Mouse (Mus musculus): ENCODE measurements around the gene Tcf7. TPM values are rescaled to one million over a fixed set of nuclear protein-coding genes. Genes with fewer than 3 reads are reported as not detected.

Tcf7 gene
- polyA plus RNA-seq, 1 experiment from 2014 or later: 4.7 TPM

DNA sequence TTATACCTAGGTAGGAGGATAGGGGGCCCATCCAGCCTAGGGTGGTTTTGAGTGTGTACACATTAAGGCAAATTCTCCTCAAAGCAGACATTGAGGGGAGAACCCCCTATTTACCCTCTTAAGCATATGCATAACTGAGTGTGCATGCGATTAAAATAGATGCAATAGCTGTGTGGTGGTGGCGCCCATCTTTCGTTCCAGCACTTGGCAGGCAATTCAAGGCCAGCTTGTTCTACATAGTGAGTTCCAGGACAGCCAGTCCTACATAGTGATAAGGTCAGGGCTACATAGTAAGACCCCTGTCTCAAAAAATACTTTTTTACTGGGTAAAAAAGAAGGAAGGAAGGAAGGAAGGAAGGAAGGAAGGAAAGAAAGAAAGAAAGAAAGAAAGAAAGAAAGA lies 19.9 kb upstream of the Tcf7 start:
- H3K4me2 ChIP-seq: no peak overlapping the region
- ATAC-seq (ENCODE audit: low FRiP score): no peak
- no peak overlapping the region for H3K27ac ChIP-seq
- H3K27me3 ChIP-seq: no peaks in the 10 kb centered on the region
- 95% methylated on average over 3 of the region's 3 CpGs for WGBS
- H3K9ac ChIP-seq: no peak overlapping the region
- no peaks in the 10 kb centered on the region for H3K36me3 ChIP-seq
- no peaks in the 10 kb centered on the region for H3K4me1 ChIP-seq (replicated peaks)
- no peaks in the 10 kb centered on the region for H3K9me3 ChIP-seq
- no peak overlapping the region for H3K4me3 ChIP-seq

GRCm38 (mm10) chr11:52299687-52300086 lies 16.9 kb upstream of the Tcf7 start:
- no peak overlapping the region for H3K27ac ChIP-seq
- no peak overlapping the region for H3K4me2 ChIP-seq
- H3K4me1 ChIP-seq (replicated peaks): no peaks in the 10 kb centered on the region
- ATAC-seq (ENCODE audit: low FRiP score): no peak
- H3K4me3 ChIP-seq: no peak overlapping the region
- no peaks in the 10 kb centered on the region for H3K36me3 ChIP-seq
- 0 out of 2 replicates have a peak overlapping the region, but pooled peaks have one; percentile 4 for H3K9ac ChIP-seq
- WGBS: 69% methylated on average over 7 of the region's 7 CpGs
- no peaks in the 10 kb centered on the region for H3K27me3 ChIP-seq
- no peaks in the 10 kb centered on the region for H3K9me3 ChIP-seq

DNA sequence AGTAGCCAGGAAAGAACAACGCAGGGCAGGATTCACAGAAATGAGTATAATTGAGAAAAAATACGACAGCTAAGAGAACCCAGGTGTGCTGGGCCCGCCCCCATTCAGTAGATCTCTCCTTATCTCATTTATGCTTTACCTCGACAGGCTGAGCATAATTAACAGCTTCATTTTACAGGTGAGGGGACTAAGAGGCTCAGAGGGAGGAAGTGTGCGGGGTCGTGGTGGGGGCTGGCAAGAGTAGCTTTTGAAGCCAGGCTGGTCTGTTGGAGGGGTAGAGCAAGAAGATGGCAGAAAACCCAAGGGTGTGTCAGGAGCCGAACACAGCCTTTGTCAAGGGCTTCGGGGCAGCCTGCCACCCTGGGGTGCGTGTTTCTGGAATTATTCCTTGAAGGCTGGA lies 16.1 kb upstream of the Tcf7 start:
- Histone ChIP-seq H3K9ac (no peak overlapping the region), H3K4me3 (no peak overlapping the region), H3K9me3 (no peaks in the 10 kb centered on the region), H3K27me3 (no peaks in the 10 kb centered on the region), H3K36me3 (no peaks in the 10 kb centered on the region), H3K4me1 (replicated peaks) (no peaks in the 10 kb centered on the region), H3K27ac (no peak overlapping the region), H3K4me2 (no peak overlapping the region)
- no peak for ATAC-seq (ENCODE audit: low FRiP score)
- WGBS: 82% methylated on average over 9 of the region's 9 CpGs

DNA sequence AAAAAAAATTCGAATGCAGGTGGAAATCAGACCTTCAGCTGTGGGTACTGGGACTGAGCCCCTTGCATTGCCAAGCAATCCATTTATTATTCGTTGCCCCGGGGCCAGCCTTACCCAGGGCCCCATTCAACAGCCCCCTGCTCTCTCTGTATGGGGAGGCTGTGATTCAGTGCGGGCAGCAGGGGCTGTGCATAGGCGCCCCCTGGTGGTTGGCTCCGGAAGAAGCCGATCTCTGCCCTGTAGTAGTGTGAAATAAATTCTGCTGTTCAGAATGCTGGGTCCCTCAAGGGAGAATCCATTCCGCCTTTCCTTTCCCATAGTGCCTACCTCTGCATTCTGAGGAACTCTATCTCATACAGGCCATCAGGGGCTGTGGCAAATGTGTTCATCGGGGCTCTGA lies 14.5 kb upstream of the Tcf7 start:
- no peak overlapping the region for H3K4me3 ChIP-seq

GRCm38 (mm10) chr11:52294103-52294502 lies 11.3 kb upstream of the Tcf7 start:
- H3K27ac ChIP-seq: no peak overlapping the region
- no peaks in the 10 kb centered on the region for H3K4me1 ChIP-seq (replicated peaks)
- no peak overlapping the region for H3K4me2 ChIP-seq
- H3K36me3 ChIP-seq: no peaks in the 10 kb centered on the region
- ATAC-seq (ENCODE audit: low FRiP score): no peak
- H3K4me3 ChIP-seq: no peak overlapping the region
- H3K9ac ChIP-seq: no peak overlapping the region
- WGBS: 88% methylated on average over 9 of the region's 9 CpGs
- no peaks in the 10 kb centered on the region for H3K9me3 ChIP-seq
- H3K27me3 ChIP-seq: no peaks in the 10 kb centered on the region

More for the DNA sequence above, 14.5 kb upstream of the Tcf7 start:
- Histone ChIP-seq H3K27me3 (no peaks in the 10 kb centered on the region), H3K4me1 (replicated peaks) (no peaks in the 10 kb centered on the region), H3K9me3 (no peaks in the 10 kb centered on the region), H3K9ac (no peak overlapping the region), H3K27ac (no peak overlapping the region), H3K36me3 (no peaks in the 10 kb centered on the region), H3K4me2 (no peak overlapping the region)
- 17% methylated on average over 9 of the region's 9 CpGs for WGBS
- no peak for ATAC-seq (ENCODE audit: low FRiP score)

DNA sequence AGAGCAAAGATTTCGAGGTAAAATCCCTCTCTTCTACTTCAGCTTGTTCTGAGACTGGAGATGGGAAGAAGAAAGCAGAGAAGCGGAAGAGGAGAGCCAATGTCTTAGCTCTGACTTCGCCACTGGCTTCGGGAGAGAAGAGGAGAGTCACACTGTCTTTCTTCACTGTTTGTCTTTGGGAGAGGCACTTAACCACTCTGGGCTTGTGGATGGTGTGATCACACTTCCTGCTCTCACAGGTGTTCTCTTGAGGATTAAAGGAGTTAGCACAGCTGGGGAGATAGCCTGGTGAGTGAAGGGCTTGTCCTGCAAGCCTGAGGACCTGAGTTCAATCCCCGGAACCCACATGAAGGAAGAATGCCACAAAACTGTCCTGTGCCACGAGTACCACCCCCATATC lies 10.1 kb upstream of the Tcf7 start:
- no peak overlapping the region for H3K9ac ChIP-seq
- no peak for ATAC-seq (ENCODE audit: low FRiP score)
- no peak overlapping the region for H3K27ac ChIP-seq
- 79% methylated on average over 6 of the region's 6 CpGs for WGBS
- H3K27me3 ChIP-seq: no peaks in the 10 kb centered on the region
- no peak overlapping the region for H3K4me2 ChIP-seq
- H3K4me3 ChIP-seq: no peak overlapping the region
- H3K4me1 ChIP-seq (replicated peaks): no peaks in the 10 kb centered on the region
- H3K36me3 ChIP-seq: no peaks in the 10 kb centered on the region
- no peaks in the 10 kb centered on the region for H3K9me3 ChIP-seq

DNA sequence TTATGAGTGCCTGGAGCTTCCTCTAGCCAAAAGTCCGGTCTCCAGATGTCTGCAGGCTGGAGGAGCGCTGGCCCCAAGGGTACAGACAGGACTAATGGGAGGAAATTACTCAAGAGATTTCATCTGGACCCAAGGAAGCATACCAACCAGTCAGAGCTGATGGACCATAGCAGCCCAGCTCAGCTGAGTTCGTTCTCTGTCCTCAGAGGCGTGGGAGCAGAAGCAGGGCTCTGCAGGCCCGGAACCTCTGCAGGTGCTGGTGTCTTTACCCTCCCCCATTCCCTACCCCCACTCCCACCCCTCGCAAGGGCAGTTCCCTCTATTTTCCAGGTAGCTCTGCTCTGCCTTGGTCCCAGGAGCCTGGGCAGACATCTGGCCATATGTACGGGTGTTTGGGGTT lies 9.5 kb upstream of the Tcf7 start:
- 84% methylated on average over 7 of the region's 7 CpGs for WGBS
- H3K27ac ChIP-seq: no peak overlapping the region
- ATAC-seq (ENCODE audit: low FRiP score): no peak
- H3K27me3 ChIP-seq: no peaks in the 10 kb centered on the region
- no peak overlapping the region for H3K9ac ChIP-seq
- H3K9me3 ChIP-seq: no peaks in the 10 kb centered on the region
- no peaks in the 10 kb centered on the region for H3K36me3 ChIP-seq
- no peaks in the 10 kb centered on the region for H3K4me1 ChIP-seq (replicated peaks)
- H3K4me2 ChIP-seq: no peak overlapping the region
- no peak overlapping the region for H3K4me3 ChIP-seq

- WGBS: 8% methylated on average over 4 of the region's 4 CpGs
- Histone ChIP-seq H3K27ac (no peak overlapping the region), H3K4me3 (no peak overlapping the region), H3K36me3 (no peaks in the 10 kb centered on the region), H3K9ac (no peak overlapping the region), H3K9me3 (no peaks in the 10 kb centered on the region), H3K4me2 (no peak overlapping the region), H3K4me1 (replicated peaks) (peaks cover 38% of the 10 kb centered on the region), H3K27me3 (peaks cover 50% of the 10 kb centered on the region)
- no peak for ATAC-seq (ENCODE audit: low FRiP score)
These were observed 4.1 kb upstream of the Tcf7 start for GRCm38 (mm10) chr11:52286958-52287305.

GRCm38 (mm10) chr11:52286301-52286957 lies 3.6 kb upstream of the Tcf7 start:
- Histone ChIP-seq H3K4me2 (no peak overlapping the region), H3K4me3 (no peak overlapping the region), H3K9me3 (no peaks in the 10 kb centered on the region), H3K4me1 (replicated peaks) (peaks cover 40% of the 10 kb centered on the region), H3K36me3 (no peaks in the 10 kb centered on the region), H3K9ac (no peak overlapping the region), H3K27ac (no peak overlapping the region), H3K27me3 (peaks cover 55% of the 10 kb centered on the region)
- WGBS: 12% methylated on average over 16 of the region's 16 CpGs
- ATAC-seq (ENCODE audit: low FRiP score): no peak

DNA sequence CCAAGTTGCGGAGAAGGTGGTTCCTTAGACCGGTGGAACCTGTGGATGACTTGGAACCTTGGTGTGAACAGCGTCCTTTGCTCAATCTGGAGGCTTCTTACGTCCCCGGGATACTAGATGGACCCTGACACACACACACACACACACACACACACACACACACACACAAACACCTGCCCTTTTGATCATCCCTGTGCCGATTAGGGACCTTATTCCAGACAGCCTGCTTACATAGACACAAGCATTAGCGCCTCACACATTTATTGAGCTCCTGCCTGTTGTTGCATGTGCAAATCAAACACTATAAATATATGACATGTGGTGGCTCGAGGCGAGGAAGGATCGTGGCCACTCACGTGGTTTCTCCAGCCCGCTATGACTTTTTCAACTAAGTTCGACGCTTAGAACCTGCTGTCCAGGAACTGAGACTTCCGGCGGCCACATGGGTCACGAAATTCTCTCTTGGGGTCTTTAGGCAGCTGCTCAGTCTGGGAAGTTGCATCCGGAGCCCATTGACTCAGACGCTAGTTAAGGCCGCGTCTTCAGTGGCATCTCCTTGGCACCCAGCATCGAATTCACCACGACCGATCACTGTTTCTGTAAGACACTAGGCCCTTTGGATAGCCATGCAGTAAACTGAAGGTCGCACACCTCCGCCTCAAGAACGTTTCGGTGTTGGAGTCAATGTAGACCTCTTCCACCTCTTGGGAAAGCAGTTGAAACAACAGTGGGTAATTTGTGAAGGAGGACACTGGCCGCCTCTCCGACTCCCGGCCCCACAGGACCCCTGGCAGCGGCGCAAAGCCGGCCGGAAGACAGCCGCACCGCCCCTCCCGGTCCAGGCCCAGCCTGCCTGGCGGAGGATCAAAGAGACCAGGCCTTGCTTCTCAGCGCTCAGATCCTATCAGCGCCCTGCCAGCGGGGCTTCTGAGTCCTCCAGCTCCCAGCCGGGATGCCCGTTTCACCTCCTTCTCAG lies 1.1 kb upstream of the Tcf7 start:
- no peaks in the 10 kb centered on the region for H3K9me3 ChIP-seq
- H3K36me3 ChIP-seq: no peaks in the 10 kb centered on the region
- no peak for ATAC-seq (ENCODE audit: low FRiP score)
- H3K9ac ChIP-seq: peak overlapping the region; percentile 75; the same call in 1 of the 2 replicates
- H3K27me3 ChIP-seq: peaks cover 61% of the 10 kb centered on the region
- peak overlapping the region; percentile 90 for H3K4me2 ChIP-seq
- peaks cover 40% of the 10 kb centered on the region for H3K4me1 ChIP-seq (replicated peaks)
- WGBS: 10% methylated on average over 44 of the region's 44 CpGs
- H3K27ac ChIP-seq: no peak overlapping the region
- peak overlapping the region; percentile 60 for H3K4me3 ChIP-seq

DNA sequence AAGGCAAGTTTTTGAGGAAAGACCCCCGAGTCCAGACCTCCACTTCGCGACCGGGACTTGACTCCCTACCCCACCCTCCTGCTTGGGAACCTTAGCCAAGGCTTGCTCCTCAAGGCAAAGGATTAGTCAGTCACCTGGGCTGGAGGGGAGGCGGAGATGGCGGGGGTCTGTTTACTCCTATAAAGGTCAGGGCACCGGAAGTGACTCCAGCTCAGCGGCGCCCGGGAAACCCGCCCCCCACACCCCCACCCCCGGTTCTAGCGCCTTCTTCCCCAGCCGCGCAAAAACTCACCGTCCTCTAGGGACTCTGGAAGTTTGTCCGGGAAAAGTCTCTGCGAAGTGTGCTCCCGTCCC lies 417 bp downstream of the Tcf7 start:
- Histone ChIP-seq H3K27me3 (peaks cover 61% of the 10 kb centered on the region), H3K36me3 (no peaks in the 10 kb centered on the region), H3K27ac (no peak overlapping the region), H3K9ac (peak overlapping the region; percentile 75), H3K9me3 (no peaks in the 10 kb centered on the region), H3K4me3 (peak overlapping the region; percentile 60), H3K4me1 (replicated peaks) (peaks cover 40% of the 10 kb centered on the region), H3K4me2 (peak overlapping the region; percentile 90)
- ATAC-seq (ENCODE audit: low FRiP score): no peak
- WGBS: under 1% methylated on average over 19 of the region's 19 CpGs

GRCm38 (mm10) chr11:52281568-52282328 lies 1.1 kb downstream of the Tcf7 start:
- WGBS: 69% methylated on average over 19 of the region's 19 CpGs
- H3K36me3 ChIP-seq: no peaks in the 10 kb centered on the region
- H3K4me3 ChIP-seq: peak overlapping the region; percentile 60
- H3K9me3 ChIP-seq: no peaks in the 10 kb centered on the region
- peak overlapping the region; percentile 90 for H3K4me2 ChIP-seq
- ATAC-seq (ENCODE audit: low FRiP score): no peak
- no peak overlapping the region for H3K9ac ChIP-seq
- H3K4me1 ChIP-seq (replicated peaks): peaks cover 37% of the 10 kb centered on the region
- no peak overlapping the region for H3K27ac ChIP-seq
- H3K27me3 ChIP-seq: peaks cover 58% of the 10 kb centered on the region

All from hindbrain, embryonic 13.5 days (tissue).